Mouse (Mus musculus): Measurements from ENCODE around the gene Nlrc4.

Nlrc4 gene

GRCm38 (mm10) chr17:74424401-74425005 lies 34.4 kb downstream of the Nlrc4 start:
- no peak for DNase-seq

DNA sequence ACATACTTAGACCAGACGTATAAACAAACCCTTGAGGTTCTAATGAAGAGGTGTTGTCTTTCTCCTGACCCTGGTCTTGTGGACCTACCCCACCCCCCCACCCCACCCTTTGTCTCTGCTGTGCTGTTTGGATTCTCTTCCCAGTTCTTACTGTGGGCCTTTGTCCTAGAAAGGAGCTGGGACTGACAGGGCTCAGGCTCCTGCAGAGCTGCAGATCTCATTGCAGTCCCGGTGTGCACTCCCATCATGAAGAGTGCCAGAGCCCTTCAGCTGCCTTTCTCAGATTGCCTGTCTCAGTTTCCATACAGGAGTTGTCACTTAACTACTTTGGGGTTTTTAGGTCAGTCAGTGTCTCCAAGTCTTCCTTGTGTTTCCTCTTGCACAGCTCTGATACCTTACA lies 38.3 kb downstream of the Nlrc4 start:
- DNase-seq = no peak

DNA sequence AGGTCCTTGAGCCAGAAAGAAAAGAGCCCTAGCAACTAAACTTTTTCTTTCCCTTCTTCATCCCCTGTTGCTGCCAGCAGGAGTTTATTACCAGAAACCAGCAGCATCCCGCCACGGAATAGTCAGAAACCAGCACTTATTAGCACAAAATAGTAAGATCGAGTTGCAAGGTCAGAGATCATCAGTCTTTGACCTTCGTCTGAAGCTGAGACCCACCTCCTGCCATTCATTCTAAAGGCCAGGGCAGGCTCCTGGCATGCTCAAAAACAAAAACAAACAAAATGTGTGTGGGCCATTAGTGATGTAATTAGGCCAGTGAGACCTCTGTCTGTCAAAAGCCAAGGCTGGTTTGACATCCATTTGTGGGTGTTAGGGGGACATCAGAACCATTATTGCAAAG lies 40.8 kb downstream of the Nlrc4 start:
- no peak for DNase-seq

- no peak for DNase-seq
Observed at GRCm38 (mm10) chr17:74416841-74417360, 42.0 kb downstream of the Nlrc4 start.

GRCm38 (mm10) chr17:74414671-74415070 lies 44.3 kb downstream of the Nlrc4 start:
- DNase-seq = no peak

DNA sequence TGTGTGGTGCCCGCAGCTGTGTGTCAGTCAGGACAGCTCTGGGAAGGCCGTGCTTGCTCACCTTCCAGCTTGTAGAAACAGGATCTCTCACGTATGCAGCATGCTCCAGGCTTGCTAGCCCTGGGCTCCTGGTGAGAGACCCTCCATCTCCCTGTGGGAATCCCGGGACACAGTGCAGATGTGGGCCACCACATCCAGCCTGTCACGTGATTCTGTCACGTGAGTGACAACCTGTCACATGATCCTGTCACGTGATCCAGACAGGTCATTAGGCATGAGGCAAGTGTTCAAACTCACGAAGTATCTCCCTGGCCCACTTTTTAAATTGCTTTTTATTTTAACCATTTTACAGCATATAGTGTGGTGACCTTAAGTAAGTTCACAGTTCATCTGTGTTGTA lies 45.6 kb downstream of the Nlrc4 start:
- DNase-seq = no peak

- DNase-seq = no peak
Observed at GRCm38 (mm10) chr17:74409722-74410121, 49.2 kb downstream of the Nlrc4 start.

GRCm38 (mm10) chr17:74406487-74406886 lies 52.5 kb downstream of the Nlrc4 start:
- DNase-seq = no peak

GRCm38 (mm10) chr17:74402486-74403222 lies 56.3 kb downstream of the Nlrc4 start:
- DNase-seq = no peak

- no peak for DNase-seq
Observed at GRCm38 (mm10) chr17:74397173-74397572, 61.8 kb downstream of the Nlrc4 start.

DNA sequence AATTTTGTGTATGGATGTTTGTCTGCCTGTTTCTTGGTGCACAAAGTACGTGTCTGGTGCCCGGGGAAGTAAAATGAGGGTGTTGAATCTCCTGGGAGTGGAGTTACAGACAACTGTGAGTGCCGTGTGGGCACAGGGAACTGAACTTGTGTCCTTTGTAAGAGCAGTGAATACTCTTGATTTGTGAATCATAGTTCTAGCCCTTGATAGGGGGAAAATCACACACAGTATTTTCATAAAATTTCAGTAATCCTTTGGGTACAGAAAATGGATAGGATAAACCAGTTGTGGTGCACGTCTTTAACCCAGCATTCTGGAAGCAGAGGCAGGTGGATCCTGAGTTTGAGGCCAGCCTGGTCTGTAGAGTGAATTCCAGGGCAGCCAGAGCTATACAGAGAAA lies 62.2 kb downstream of the Nlrc4 start:
- no peak for DNase-seq

GRCm38 (mm10) chr17:74395383-74396065 lies 63.4 kb downstream of the Nlrc4 start, which contains the start of gene Slc30a6:
TSS of gene Slc30a6 (plus strand) at chr17:74395608.
- peak; percentile 97 for DNase-seq

DNA sequence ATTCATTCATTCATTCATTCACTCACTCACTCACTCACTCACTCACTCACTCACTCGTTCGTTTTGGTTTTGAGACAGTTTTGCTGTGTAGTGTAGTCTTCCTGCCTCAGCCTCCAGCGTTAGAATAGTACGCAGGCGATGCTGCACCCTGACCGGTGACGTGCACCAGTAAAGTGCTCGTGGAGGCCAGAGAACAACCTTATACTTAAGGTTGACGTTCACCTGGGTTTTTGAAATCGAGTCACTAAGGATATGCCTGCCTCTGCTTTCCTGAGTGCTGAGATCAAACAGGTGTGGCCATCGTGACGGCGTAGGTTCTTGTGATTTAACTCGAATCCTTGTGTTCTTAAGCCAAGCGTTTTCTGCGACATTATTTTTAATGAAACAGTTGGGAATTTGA lies 64.1 kb downstream of the Nlrc4 start:
- no peak for DNase-seq

- DNase-seq = no peak
Observed at GRCm38 (mm10) chr17:74394381-74394780, 64.6 kb downstream of the Nlrc4 start.

GRCm38 (mm10) chr17:74389847-74390246 lies 69.1 kb downstream of the Nlrc4 start:
- no peak for DNase-seq

DNA sequence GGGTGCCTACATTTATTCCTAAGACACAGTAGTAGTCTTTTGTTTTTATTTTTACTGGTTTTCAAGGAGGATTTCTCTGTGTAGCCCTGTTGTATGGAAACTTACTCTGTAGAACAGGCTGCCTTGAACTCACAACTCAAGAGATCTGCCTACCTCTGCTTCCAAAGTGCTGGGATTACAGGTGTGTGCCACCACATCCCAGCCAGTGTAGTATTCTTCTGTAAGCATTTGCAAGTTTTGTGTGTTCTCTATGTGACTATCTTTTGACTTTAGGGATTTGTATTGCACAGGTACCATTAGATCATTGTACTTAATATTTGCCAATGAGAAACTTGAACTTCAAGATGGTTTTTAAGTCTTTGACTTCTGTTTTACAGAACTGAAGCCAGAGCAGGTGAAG lies 72.3 kb downstream of the Nlrc4 start:
- no peak for DNase-seq

DNA sequence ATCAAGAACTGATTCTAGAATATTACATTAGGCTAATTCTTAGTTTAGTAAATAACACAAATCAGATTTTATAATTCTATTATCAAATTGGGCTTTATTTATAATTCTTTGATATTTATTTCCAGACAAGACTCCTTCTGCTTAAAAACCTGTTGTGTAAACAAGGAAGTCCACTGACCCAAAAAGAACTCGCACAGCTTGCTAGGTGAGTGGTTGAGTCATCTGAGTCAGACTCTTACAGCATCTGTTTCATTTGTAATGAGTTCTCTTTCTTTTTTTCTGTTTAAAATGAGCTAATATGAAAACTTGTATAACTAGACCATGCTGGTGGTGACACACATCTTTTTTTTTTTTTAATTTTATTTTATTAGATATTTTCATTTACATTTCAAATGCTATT lies 82.0 kb downstream of the Nlrc4 start:
- DNase-seq = no peak

Measured in thymus, postnatal 25 days (tissue).